Mouse (Mus musculus) gastrocnemius, adult 2 months (tissue): Measurements from ENCODE around the gene Faf2. TPM values are rescaled to one million over a fixed set of nuclear protein-coding genes. Genes with fewer than 3 reads are reported as not detected.

ENCODE experiments used
- DNase-seq: peaks from one replicate; pipeline ENCODE4 v3.0.0; 2022
- H3K27ac ChIP-seq: fragments of 200-600 bp; 2 replicates; pipeline ENCODE4 v1.8.1; 2022; ENCODE audit warnings: mild to moderate bottlenecking
- H3K4me3 ChIP-seq: fragments of 200-600 bp; 2 replicates; pipeline ENCODE4 v1.8.1; 2022; ENCODE audit warnings: mild to moderate bottlenecking, moderate library complexity
- CTCF ChIP-seq: fragments of 200-600 bp; IDR thresholded peaks from 2 replicates; pipeline ENCODE4 v1.8.1; 2022; ENCODE audit warnings: antibody characterized with exemption, mild to moderate bottlenecking, moderate library complexity
- intact Hi-C: fragments of 180-260 bp; cut with DNase I; formaldehyde crosslinking; loops from one replicate; pipeline ENCODE4 v1.15.1; 2025
- long read RNA-seq, 2 experiments: library from polyadenylated mRNA; stranded (forward); transcript quantifications; one replicate each; pipeline ENCODE4 v2.0.0; 2021
- total RNA-seq, 2 experiments: library from RNA; stranded (reverse); gene quantifications; 2 replicates each; pipeline ENCODE4 v1.2.3; 2021

Gene Faf2
- total RNA-seq: 10 to 100 TPM; 11.1 to 16.8 TPM
- long read RNA-seq, experiment 1, full-length matches to known transcripts: 21 of 26 reads
- long read RNA-seq, experiment 1, partial matches to known transcripts: 1 of 26 reads
- long read RNA-seq, experiment 1, other reads (novel, unspliced or antisense): 4 of 26 reads
- long read RNA-seq, experiment 2, full-length matches to known transcripts: 12 of 13 reads
- long read RNA-seq, experiment 2, partial matches to known transcripts: 1 of 13 reads
- long read RNA-seq, experiment 2, other reads (novel, unspliced or antisense): 0 of 13 reads

DNA sequence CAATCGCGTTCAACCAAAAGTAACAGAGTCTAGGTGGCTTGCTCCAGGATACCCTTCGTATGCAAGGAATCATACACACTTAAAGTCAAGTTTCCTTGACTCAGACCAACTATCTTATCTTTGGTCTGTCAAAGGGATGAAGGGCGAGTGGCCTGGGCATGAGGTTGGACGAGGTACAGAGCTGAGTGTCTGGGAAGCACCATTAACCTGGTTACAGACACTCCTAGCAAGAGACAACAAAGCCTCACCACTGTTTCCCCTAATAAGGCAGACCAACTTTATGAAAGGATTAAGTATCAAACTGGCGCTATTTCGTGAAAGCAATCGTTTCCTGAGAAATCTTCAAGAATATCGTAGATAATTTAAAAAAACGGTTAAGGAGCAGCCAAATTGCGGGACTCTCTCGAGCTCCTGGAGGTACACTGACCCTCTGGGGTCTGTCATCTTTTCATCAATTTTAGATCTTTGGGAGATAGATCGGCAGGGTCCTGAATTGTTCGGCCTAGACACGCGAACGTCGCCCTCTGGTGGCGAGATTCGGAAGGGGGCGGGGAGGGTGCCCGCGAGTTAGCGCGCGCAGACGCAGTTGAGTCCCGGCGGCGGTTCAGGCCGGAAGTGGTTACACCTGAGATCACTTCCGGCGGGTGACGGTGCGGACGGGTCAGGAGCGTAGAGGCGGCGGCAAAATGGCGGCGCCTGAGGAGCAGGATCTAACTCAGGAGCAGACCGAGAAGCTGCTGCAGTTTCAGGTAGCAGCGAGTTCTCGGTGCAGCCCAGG, at the start of gene Faf2:
Gene Faf2 (plus strand): TSS at position 630 of the 778 bp plus-strand sequence.
- DNase-seq: peak; percentile 98
- peak within 1 kb of the TSS; percentile 98 for H3K27ac ChIP-seq
- intact Hi-C loops: loop anchor here (1.0 to 5.0 kb wide), 4 partner anchors 31 to 154 kb away; partner anchors contain the start of genes Higd2a, Nop16 and Thoc3
- no peak; the same call in 1 of the 2 replicates for TF ChIP-seq CTCF
- peak within 1 kb of the TSS; percentile 96 for H3K4me3 ChIP-seq

DNA sequence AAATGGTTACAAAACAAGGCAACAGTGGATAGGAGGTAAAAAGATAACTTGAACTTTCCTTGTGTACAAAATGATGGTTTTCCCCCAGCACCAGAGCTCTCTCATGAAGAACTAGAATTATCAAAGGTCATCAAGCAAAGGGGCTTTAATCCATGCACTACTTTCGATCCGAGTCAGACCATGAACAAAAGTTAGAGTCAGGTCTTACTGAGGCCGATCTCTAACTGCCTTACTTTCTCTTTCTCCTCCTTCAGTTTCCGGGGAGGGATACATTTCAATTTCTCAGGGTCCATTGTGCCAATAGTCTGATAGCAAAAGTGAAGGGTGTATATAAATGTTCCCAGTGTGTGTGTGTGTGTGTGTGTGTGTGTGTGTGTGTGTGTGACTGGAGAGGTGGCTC, 49.0 kb upstream of the Faf2 start:
- intact Hi-C loops: no loop called here
- Histone ChIP-seq H3K4me3 (no peak overlapping the region), H3K27ac (no peak overlapping the region)
- DNase-seq: no peak
- no peak for TF ChIP-seq CTCF

DNA sequence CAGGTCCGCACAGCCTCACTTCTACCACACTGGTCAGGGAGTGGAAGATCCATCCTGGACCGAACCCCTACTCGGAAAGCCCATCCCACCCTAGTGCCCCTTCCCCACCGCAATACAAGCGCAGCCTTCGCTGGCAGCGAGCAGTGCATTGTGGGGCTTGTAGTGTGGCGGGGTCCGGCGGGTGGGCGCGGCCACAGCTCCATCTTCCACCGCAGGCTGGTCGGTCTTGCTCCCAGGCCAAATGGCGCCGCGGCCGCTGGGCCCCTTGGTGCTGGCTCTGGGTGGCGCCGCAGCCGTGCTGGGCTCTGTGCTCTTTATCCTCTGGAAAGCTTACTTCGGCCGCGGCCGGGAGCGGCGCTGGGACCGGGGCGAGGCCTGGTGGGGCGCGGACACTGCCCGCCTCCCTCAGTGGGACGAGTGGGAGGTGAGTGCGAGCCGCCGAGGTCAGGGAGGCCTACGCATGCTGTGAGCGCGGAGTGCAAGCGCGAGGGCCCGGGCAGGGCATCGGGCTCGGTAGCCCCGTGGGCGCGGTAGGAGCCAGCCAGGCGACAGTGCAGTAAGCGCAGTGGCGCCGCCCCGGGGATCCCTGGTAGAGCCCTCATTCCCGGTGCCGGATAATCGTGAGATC, 46.6 kb upstream of the Faf2 start, which contains the start of gene Arl10:
Gene Arl10 (plus strand): TSS at position 162 of the 628 bp plus-strand sequence.
- intact Hi-C loops: no loop called here
- TF ChIP-seq CTCF: peak; percentile 36; the same call in 1 of the 2 replicates
- DNase-seq: peak; percentile 85
- H3K27ac ChIP-seq: peak within 1 kb of the TSS; percentile 90
- H3K4me3 ChIP-seq: peak within 1 kb of the TSS; percentile 91

DNA sequence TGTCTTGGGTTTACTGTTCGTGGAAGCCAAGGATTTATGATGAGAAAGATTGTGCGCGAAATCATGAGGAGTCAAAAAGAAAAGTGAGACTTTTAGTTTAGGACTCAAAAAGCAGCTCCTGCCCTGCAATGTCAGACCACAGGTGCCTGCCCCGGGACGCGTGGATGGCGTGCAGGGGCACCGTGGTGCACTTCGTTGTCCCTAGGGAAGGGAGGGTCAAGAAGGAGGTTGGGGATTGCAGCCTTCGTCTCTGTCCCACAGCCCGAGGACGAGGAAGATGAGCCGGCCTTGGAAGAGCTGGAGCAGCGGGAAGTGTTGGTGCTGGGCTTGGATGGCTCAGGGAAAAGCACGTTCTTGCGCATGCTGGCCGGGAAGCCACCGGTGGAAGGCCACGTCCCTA, 46.1 kb upstream of the Faf2 start:
- no peak for DNase-seq
- TF ChIP-seq CTCF: no peak
- Histone ChIP-seq H3K27ac (peak overlapping the region; percentile 90), H3K4me3 (peak overlapping the region; percentile 91)
- intact Hi-C loops: no loop called here

GRCm38 (mm10) chr13:54577652-54578507, 43.7 kb upstream of the Faf2 start:
- H3K27ac ChIP-seq: 0 out of 2 replicates have a peak overlapping the region, but pooled peaks have one; percentile 4
- peak; percentile 29 for DNase-seq
- intact Hi-C loops: no loop called here
- H3K4me3 ChIP-seq: 0 out of 2 replicates have a peak overlapping the region, but pooled peaks have one; percentile 13
- no peak for TF ChIP-seq CTCF

GRCm38 (mm10) chr13:54581385-54581784, 40.2 kb upstream of the Faf2 start:
- no peak for TF ChIP-seq CTCF
- H3K4me3 ChIP-seq: no peak overlapping the region
- DNase-seq: no peak
- no peak overlapping the region for H3K27ac ChIP-seq
- intact Hi-C loops: no loop called here

GRCm38 (mm10) chr13:54582126-54582525, 39.5 kb upstream of the Faf2 start:
- no peak for DNase-seq
- intact Hi-C loops: no loop called here
- no peak for TF ChIP-seq CTCF
- Histone ChIP-seq H3K4me3 (no peak overlapping the region), H3K27ac (peak overlapping the region; percentile 1; the same call in 1 of the 2 replicates)

DNA sequence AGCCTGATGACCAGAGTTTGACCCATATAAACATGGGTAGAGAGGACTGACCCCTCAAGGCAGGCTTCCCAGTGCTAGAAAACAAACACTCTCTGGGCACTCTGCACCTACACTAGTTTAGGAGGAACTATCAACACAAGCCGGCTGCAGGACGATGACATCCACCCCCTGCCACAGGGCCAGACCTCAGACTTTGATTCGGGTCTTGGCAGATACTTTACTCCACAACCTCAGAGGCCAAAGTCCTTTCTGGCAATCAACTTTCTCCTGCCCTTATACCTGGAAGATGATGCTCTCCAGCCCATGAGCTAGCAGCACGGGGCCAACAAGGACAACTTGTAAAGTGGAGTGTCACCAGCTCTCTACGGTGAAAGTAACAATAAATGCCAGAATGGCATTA, 38.7 kb upstream of the Faf2 start:
- TF ChIP-seq CTCF: no peak
- peak overlapping the region; percentile 1; the same call in 1 of the 2 replicates for H3K27ac ChIP-seq
- H3K4me3 ChIP-seq: no peak overlapping the region
- no peak for DNase-seq
- intact Hi-C loops: no loop called here

- TF ChIP-seq CTCF: no peak
- intact Hi-C loops: no loop called here
- DNase-seq: no peak
- peak overlapping the region; percentile 48 for H3K27ac ChIP-seq
- peak overlapping the region; percentile 23 for H3K4me3 ChIP-seq
These were observed 35.8 kb upstream of the Faf2 start for GRCm38 (mm10) chr13:54585831-54586230.

GRCm38 (mm10) chr13:54589414-54589995, 32.1 kb upstream of the Faf2 start:
- H3K27ac ChIP-seq: peak overlapping the region; percentile 95
- intact Hi-C loops: no loop called here
- no peak for DNase-seq
- H3K4me3 ChIP-seq: peak overlapping the region; percentile 83
- no peak for TF ChIP-seq CTCF
